Mouse (Mus musculus) Patski (cell line): ENCODE measurements around the gene Scap. TPM values are rescaled to one million over a fixed set of nuclear protein-coding genes. Genes with fewer than 3 reads are reported as not detected.

ENCODE experiments used
- ATAC-seq: fragments of 100-300 bp; one replicate; pipeline ENCODE4 v1.8.0; 2021
- CTCF ChIA-PET: fragments of 350-600 bp; sonication (Branson Sonifier 250); formaldehyde crosslinking; loops from one replicate; lab custom pipeline; 2022; ENCODE audit warnings: inconsistent platforms; lab: Charles Lee
- POLR2A ChIA-PET: fragments of 350-600 bp; sonication (Branson Sonifier 250); formaldehyde crosslinking; loops from one replicate; lab custom pipeline; 2022; ENCODE audit warnings: antibody characterized with exemption, inconsistent platforms; lab: Charles Lee
- DNase-seq: peaks from one replicate; pipeline ENCODE4 v3.0.0-alpha.2; 2011; ENCODE audit warnings: low read depth, low spot score
- H3K27me3 ChIP-seq: fragments of 371-371 bp; one replicate; pipeline ENCODE4 v1.5.1; 2021
- CTCF ChIP-seq: fragments of 100-300 bp; IDR thresholded peaks from one replicate; pipeline ENCODE4 v1.5.1; 2021
- in situ Hi-C: fragments of 300-500 bp; cut with MboI; formaldehyde crosslinking; loops from 3 replicates; pipeline ENCODE4 v1.11.1; 2018; ENCODE audit warnings: low pct_unique_long_range_greater_than_20kb, mixed read lengths
- polyA plus RNA-seq: library from polyadenylated mRNA; unstranded; gene quantifications from one replicate; pipeline ENCODE4 v1.2.3, GENCODE M21; 2021

Gene Scap
- polyA plus RNA-seq, 1 experiment from 2014 or later, result 54.7 TPM

DNA sequence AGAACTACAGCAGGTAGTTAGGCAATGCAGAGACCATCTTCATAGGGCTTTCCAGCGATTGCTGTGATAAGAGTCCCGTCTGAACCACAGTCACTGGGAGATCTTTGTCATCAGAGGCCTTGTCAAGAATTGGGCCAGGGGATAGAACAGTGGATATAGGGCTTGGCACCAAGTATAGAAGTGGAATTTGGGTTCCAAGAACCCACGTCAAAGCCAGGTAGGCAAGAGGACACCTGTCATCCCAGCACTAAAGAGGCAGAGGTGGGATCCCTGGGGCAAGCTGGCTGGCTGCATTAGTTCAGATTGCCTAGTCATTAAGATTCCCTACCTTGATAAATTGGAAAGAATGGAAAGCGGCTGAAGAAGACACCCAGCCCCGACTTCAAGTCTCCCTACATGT, 26.7 kb upstream of the Scap start:
- H3K27me3 ChIP-seq, result no peaks in the 10 kb centered on the region
- DNase-seq (no peak), ATAC-seq (no peak)
- TF ChIP-seq CTCF, result no peak
- POLR2A ChIA-PET, result no interaction called here
- CTCF ChIA-PET, result interaction anchor here (1.0 to 1.4 kb wide), 2 partner anchors 10 to 27 kb away, joined by 3 to 5 read pairs; partner anchors contain the start of gene Scap
- in situ Hi-C loops, result no loop called here

DNA sequence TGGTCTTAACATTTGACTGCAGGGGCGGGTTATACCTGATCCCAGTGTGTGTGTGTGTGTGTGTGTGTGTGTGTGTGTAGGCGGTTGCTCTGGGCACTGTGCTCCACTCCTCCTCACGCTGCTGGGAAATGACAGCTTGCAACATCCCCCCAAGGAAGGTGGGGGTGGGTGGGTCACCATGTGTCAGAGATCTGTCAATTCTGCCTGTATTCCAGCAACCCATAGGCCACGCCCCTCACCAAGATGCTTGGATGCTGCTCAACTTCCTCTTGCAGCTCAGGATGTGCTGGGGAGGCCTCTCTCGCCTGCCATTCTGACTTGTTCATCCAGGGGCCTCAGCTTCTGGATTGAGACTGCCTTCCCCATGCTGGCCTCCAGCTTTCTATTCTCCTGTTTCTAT, 18.4 kb upstream of the Scap start:
- ChIA-PET POLR2A (no interaction called here), CTCF (interaction anchor here (1.4 kb wide), 2 partner anchors 11 to 19 kb away, joined by 3 to 4 read pairs; no protein-coding TSS in a partner anchor)
- in situ Hi-C loops, result no loop called here
- no peak for TF ChIP-seq CTCF
- H3K27me3 ChIP-seq, result no peaks in the 10 kb centered on the region
- DNase-seq (no peak), ATAC-seq (no peak)

DNA sequence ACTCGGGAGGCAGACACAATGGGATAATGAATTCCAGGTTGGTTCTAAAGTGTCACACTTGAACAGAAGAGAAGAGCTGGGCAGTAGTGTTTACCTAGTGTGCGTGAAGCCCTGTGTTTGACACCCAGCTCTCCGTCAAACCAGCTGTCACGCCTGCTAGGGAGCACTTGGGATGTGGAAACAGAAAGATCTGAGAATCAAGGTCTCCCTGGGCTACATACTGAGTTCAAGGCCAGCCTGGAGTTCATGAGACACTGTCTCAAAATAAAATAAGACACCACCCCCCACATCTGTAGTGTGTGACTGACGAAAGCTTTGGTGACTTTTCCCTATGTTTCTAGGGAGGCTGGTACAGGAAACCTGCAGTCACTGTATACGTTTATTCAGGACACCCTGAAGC, 17.7 kb upstream of the Scap start:
- ATAC-seq (no peak), DNase-seq (no peak)
- ChIA-PET POLR2A (no interaction called here), CTCF (interaction anchor here (1.4 kb wide), 2 partner anchors 10 to 18 kb away, joined by 3 to 4 read pairs; no protein-coding TSS in a partner anchor)
- TF ChIP-seq CTCF, result no peak
- in situ Hi-C loops, result no loop called here
- no peaks in the 10 kb centered on the region for H3K27me3 ChIP-seq

DNA sequence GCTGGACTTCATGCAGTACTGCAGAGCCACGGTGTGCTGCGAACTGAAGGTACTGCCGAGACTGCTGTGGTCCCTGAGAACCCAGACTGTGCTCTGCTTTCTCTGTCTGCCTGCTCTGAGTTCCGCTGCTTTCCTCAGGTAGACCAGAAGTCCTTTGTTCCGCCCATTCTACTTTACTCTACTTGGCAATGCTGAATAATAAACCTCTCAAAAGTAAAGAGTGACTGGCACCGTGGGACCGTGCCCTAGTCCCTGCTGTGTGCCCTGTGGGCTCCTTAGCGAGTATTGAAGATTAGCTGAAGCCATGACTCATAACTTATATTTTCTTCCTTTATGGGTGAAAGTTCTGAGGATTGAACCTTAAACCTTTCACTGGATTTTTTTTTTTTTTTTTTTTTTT, 17.2 kb upstream of the Scap start:
- no peak for TF ChIP-seq CTCF
- in situ Hi-C loops, result no loop called here
- DNase-seq, result no peak
- H3K27me3 ChIP-seq, result no peaks in the 10 kb centered on the region
- ChIA-PET POLR2A (no interaction called here), CTCF (interaction anchor here (1.4 kb wide), 1 partner anchor 18 kb away, joined by 4 read pairs; no protein-coding TSS in a partner anchor)
- no peak for ATAC-seq

- POLR2A ChIA-PET, result no interaction called here
- DNase-seq (no peak), ATAC-seq (no peak)
- CTCF ChIA-PET, result no interaction called here
- in situ Hi-C loops, result no loop called here
- no peak for TF ChIP-seq CTCF
- no peaks in the 10 kb centered on the region for H3K27me3 ChIP-seq
Observed at GRCm38 (mm10) chr9:110316503-110316902, 16.6 kb upstream of the Scap start.

GRCm38 (mm10) chr9:110320769-110321168, 12.3 kb upstream of the Scap start:
- POLR2A ChIA-PET, result interaction anchor here (0.9 kb wide), 1 partner anchor 12 kb away, joined by 3 read pairs; the partner anchor contains the start of gene Scap
- H3K27me3 ChIP-seq, result no peaks in the 10 kb centered on the region
- TF ChIP-seq CTCF, result no peak
- CTCF ChIA-PET, result interaction anchor here (0.9 to 2.0 kb wide), 2 partner anchors 9 to 13 kb away, joined by 3 to 6 read pairs; no protein-coding TSS in a partner anchor
- no peak for ATAC-seq
- in situ Hi-C loops, result no loop called here
- no peak for DNase-seq

GRCm38 (mm10) chr9:110322972-110323371, 10.1 kb upstream of the Scap start:
- ATAC-seq, result no peak
- CTCF ChIA-PET, result no interaction called here
- POLR2A ChIA-PET, result no interaction called here
- H3K27me3 ChIP-seq, result no peaks in the 10 kb centered on the region
- DNase-seq, result no peak
- in situ Hi-C loops, result no loop called here
- TF ChIP-seq CTCF, result no peak

DNA sequence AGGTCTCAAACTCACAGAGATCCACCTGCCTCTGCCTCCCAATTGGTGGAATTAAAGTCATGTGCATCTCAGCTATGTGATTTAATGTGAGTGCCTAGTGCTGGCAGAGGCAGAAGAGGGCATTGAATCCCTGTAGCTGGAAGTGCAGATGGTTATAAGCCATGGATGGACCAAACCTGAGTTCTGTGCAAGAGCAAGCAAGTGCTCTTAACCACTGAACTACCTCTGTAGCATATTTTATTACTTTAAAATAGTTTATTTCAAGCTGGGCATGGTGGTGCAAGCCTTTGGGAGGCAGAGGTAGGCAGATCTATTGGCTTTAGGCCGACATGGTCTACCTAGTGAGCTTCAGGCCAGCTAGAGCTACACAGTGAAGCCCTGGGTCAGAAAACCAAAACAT, 8.9 kb upstream of the Scap start:
- no peak for DNase-seq
- CTCF ChIA-PET, result interaction anchor here (1.0 kb wide), 1 partner anchor 9 kb away, joined by 5 read pairs; the partner anchor contains the start of gene Scap
- TF ChIP-seq CTCF, result no peak
- POLR2A ChIA-PET, result no interaction called here
- H3K27me3 ChIP-seq, result no peaks in the 10 kb centered on the region
- ATAC-seq, result no peak
- in situ Hi-C loops, result no loop called here

DNA sequence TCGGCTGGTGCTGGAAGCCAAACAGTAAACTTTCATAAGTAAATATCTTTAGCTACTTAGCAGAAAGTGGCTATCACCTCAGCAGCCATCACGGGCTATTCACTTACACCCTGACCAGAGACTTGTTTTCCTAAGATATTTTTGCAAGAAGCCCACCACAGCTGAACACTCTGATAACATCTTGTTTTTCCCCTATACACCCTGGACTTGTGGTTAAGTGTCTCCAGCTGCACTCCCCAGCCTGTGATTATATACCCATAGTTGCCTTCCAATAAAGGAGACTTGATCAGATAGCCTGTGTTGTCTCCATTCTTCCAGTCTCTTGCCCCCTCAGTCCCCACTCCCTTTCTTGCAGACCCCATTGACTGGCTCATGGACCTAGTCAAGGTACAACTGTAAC, 4.9 kb upstream of the Scap start:
- POLR2A ChIA-PET, result no interaction called here
- in situ Hi-C loops, result no loop called here
- TF ChIP-seq CTCF, result no peak
- no peak for ATAC-seq
- no peaks in the 10 kb centered on the region for H3K27me3 ChIP-seq
- DNase-seq, result no peak
- CTCF ChIA-PET, result no interaction called here

DNA sequence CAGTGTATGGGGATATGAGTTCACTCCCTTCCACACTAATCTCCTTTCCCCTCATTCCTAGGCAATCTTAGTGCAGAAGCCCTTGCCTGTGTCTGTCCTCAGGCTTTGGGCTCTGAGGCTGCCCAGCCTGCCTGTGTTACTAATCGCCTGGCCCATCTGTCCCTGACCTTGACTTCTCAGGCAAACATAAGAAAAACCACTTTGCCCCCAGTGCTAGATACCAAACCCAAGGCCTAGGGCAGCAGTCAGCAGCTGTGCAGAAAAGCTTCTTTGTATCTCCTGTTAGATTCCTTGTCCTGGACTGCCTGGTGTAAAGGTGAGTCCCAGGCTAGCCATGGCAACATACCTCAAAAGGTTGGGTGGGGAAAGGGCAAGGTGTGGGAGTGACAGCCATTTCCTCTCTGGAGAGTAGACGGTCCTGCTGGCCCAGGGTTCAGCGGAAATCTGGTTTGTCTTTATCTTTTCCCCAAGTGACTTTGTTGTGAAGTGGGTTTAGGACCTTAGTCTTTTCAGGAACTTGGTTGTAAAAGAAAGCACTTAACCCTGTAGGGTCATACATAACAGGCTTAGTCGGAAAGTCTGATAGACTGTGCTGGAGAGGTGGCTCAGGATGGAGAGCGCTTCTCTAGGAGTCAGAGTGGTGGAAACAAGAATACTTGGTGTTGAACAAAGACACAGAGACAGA, 4.0 kb upstream of the Scap start:
- no peak for ATAC-seq
- in situ Hi-C loops, result no loop called here
- no peak for TF ChIP-seq CTCF
- POLR2A ChIA-PET, result no interaction called here
- DNase-seq, result no peak
- CTCF ChIA-PET, result no interaction called here
- no peaks in the 10 kb centered on the region for H3K27me3 ChIP-seq

DNA sequence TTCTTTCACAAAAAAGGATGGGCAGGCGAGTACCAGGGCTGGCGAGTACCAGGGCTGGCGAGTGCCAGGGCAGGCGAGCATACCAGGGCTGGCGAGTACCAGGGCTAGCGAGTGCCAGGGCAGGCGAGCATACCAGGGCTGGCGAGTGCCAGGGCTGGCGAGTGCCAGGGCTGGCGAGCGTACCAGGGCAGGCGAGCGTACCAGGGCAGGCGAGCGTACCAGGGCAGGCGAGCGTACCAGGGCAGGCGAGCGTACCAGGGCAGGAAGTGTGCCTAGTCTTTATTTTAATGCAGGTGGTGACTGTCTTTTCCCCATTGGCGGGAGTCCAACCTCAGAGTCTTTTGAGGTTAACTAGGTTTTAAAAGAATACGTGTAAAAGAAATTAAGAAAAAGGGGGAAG, 3.4 kb upstream of the Scap start:
- ChIA-PET POLR2A (no interaction called here), CTCF (interaction anchor here (1.2 kb wide), 1 partner anchor 25 kb away, joined by 4 read pairs; the partner anchor contains the start of gene Elp6)
- no peaks in the 10 kb centered on the region for H3K27me3 ChIP-seq
- TF ChIP-seq CTCF, result no peak
- in situ Hi-C loops, result no loop called here
- ATAC-seq (no peak), DNase-seq (no peak)
